Mouse (Mus musculus): ENCODE measurements around the gene Olfr1209.

Gene Olfr1209

DNA sequence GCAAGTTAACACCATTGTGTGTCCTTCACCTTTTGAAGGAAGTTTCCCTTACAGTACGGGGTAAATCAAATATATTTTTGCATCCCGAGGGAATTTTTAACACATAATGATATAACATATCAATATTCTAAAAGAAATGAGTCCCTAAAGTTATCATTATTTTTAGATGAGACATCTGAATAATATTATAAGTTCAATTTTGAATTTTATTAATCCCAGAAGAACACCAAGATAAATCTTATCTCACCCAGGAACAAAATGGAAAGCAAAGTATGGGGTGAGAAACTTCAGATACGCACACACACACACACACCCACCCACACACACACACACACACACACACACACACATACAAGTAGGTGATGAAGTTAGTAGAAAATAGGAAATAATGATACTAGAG is at the start of gene Olfr1209:
Gene Olfr1209 (minus strand): TSS at position 101 of the 400 bp plus-strand sequence.
- no peak for DNase-seq (ENCODE audit: low read depth, low spot score)

GRCm38 (mm10) chr2:88953669-88954068 is 38.7 kb upstream of the Olfr1209 start, which contains the start of gene Olfr1212:
Gene Olfr1212 (plus strand): TSS chr2:88953969.
- no peak for DNase-seq (ENCODE audit: low read depth, low spot score)

DNA sequence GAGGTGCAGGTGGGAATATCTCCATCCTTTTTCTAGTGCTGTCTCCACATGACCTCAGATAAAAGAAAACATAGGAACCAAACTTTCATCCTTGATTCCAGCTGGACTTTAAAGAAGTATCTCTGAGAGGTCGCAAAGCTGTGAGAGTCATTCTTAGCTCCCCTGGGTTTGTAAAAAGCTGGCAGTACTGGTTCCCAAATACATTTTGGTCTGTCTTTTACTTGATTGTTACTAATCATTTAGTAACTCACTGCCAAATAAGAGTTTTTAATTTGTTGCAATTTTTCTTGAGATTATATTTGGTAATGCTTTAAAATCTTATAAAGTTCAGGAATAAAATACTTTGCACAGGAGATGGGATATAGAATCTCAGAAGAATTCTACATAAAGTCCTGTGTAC is 23.1 kb upstream of the Olfr1209 start, which contains the start of gene Olfr1211:
Gene Olfr1211 (minus strand): TSS at position 101 of the 400 bp plus-strand sequence.
- DNase-seq (ENCODE audit: low read depth, low spot score) = no peak

DNA sequence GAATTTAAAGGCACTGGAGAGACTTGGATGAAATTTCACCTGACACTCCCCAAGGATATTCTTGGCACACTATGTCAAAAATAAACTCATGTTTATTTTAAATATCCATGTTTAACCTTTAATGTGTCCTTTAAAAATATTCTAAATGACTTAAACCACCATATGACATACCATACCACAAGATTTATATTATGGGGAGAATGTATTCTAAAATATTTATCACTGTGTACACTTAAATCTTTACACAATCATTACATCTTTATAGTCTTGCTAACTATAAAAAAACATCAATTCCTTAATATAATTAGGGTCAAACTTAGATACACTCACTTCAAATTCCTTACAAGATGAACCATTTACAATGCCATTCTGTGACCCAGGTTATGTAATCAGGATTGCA is 12.7 kb downstream of the Olfr1209 start, which contains the start of gene Olfr1208:
Gene Olfr1208 (minus strand): TSS at position 101 of the 400 bp plus-strand sequence.
- DNase-seq (ENCODE audit: low read depth, low spot score) = no peak

DNA sequence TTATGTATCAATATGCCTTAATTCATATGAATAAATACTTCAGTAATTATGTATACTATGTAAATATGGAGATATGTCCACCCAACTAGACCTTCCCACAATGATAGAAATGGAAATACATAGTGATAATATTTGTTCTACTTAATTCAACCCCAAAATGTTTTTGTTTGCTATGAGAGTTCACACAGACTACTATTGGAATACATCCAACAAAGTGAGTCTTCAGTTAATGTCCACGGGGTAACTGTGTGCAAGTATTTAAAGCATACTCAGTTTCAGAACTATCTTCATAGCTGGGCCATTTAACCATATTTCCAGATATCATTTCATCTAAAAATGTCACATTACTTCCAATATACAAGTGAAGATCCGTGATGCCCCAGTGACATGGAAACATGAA is 52.0 kb downstream of the Olfr1209 start, which contains the start of gene Olfr1206:
Gene Olfr1206 (plus strand): TSS at position 301 of the 400 bp plus-strand sequence.
- DNase-seq (ENCODE audit: low read depth, low spot score) = no peak

Measured in skeletal muscle tissue, adult 2 months (tissue).